Mouse (Mus musculus) stomach, embryonic 15.5 days (tissue): ENCODE measurements around the gene Tle2. TPM values are rescaled to one million over a fixed set of nuclear protein-coding genes. Genes with fewer than 3 reads are reported as not detected.
A peak's percentile ranks its signal among the peaks of the same experiment; 100 is the strongest.

ENCODE experiments used
- ATAC-seq: fragments of 200-750 bp; cut with Nextera tagmentation; 2 replicates; pipeline ENCODE4 v1.8.0; 2017; ENCODE audit warnings: low read depth, moderate number of reproducible peaks, moderate TSS enrichment; ENCODE audit not compliant: insufficient read depth, low FRiP score
- H3K27ac ChIP-seq: fragments of 300-500 bp; sonication (generic); 2 replicates; pipeline ENCODE4 v1.5.1; 2015; ENCODE audit warnings: mild to moderate bottlenecking, inconsistent platforms
- H3K27me3 ChIP-seq: fragments of 300-500 bp; sonication (generic); replicated peaks from 2 replicates; pipeline ENCODE4 v1.6.1; 2015; ENCODE audit warnings: inconsistent platforms
- H3K36me3 ChIP-seq: fragments of 300-500 bp; sonication (generic); 2 replicates; pipeline ENCODE4 v1.6.1; 2015; ENCODE audit warnings: inconsistent platforms
- H3K4me1 ChIP-seq: fragments of 300-500 bp; sonication (generic); 2 replicates; pipeline ENCODE4 v1.6.1; 2015; ENCODE audit warnings: inconsistent platforms
- H3K4me2 ChIP-seq: fragments of 300-500 bp; sonication (generic); 2 replicates; pipeline ENCODE4 v1.6.1; 2015; ENCODE audit warnings: mild to moderate bottlenecking, inconsistent platforms
- H3K4me3 ChIP-seq: fragments of 300-500 bp; sonication (generic); replicated peaks from 2 replicates; pipeline ENCODE4 v1.5.1; 2015; ENCODE audit warnings: inconsistent platforms
- H3K9ac ChIP-seq: fragments of 300-500 bp; sonication (generic); 2 replicates; pipeline ENCODE4 v1.6.1; 2015; ENCODE audit warnings: inconsistent platforms
- H3K9me3 ChIP-seq: fragments of 300-500 bp; sonication (generic); 2 replicates; pipeline ENCODE4 v1.6.1; 2016; ENCODE audit warnings: inconsistent platforms
- WGBS: fragments of 180-500 bp; shearing (Covaris S2); methylation state at CpG from one replicate; pipeline ENCODE4 v1.1.7; 2015; 5-methylcytosine and 5-hydroxymethylcytosine counted together
- polyA plus RNA-seq: library from polyadenylated mRNA; unstranded; fragments of >200 nt; fragmentation: Nextera tagmentation; extraction: Ambion mirVana; gene quantifications from 2 replicates; pipeline ENCODE4 v1.2.1, GENCODE M21; 2015

The Tle2 gene
- polyA plus RNA-seq, 1 experiment from 2014 or later: 28.8 TPM

DNA sequence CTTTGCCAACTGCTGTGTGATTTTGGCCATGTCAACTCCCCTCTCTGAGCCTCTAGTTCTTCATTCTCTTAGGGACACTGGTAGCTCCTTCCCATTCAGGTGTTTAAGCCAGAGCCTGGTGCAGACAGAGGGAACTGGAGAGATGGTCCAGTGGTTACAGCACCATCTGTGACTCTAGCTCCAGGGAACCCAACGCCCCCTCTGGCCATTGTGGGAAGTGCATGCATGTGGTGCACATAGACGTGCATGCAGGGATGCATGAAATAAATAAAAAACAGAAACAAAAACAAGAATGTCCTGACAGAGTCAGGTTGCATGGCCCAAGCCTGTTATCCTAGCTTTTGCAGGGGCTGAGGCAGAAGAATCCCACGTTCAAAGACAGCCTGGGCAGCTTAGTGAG lies 18.1 kb upstream of the Tle2 start:
- 67% methylated on average over 3 of the region's 3 CpGs for WGBS
- Histone ChIP-seq H3K36me3 (0 out of 2 replicates have a peak, but pooled peaks cover 3% of the 10 kb centered on the region), H3K9ac (no peak overlapping the region), H3K27ac (no peak overlapping the region), H3K4me2 (no peak overlapping the region), H3K4me1 (peaks cover 14% of the 10 kb centered on the region), H3K4me3 (no peak overlapping the region), H3K9me3 (no peaks in the 10 kb centered on the region), H3K27me3 (no peaks in the 10 kb centered on the region)
- no peak for ATAC-seq

DNA sequence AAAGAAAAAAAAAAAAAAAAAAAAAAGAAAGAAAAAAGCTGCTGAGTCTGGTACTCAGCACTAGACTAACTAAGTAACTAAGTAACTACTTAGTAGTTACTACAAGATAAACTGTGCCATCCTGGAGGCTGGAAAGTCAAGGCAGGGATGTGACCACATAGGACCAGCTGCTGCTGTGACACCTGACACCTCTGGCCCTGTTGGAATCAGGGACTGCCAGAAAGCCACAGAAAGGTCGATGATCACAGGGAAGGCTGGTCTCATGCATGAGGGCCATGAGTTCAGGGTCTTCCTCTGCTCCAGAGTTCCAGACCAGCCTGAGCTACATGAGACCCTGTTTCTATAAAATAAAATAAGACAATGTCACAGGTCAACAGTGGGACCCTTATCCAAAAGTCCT lies 16.9 kb upstream of the Tle2 start:
- WGBS: 36% methylated on average over 1 of the region's 1 CpGs
- no peaks in the 10 kb centered on the region for H3K27me3 ChIP-seq
- ATAC-seq: no peak
- H3K36me3 ChIP-seq: 0 out of 2 replicates have a peak, but pooled peaks cover 3% of the 10 kb centered on the region
- no peak overlapping the region for H3K27ac ChIP-seq
- H3K9me3 ChIP-seq: no peaks in the 10 kb centered on the region
- peaks cover 16% of the 10 kb centered on the region for H3K4me1 ChIP-seq
- H3K4me2 ChIP-seq: no peak overlapping the region
- H3K9ac ChIP-seq: no peak overlapping the region
- no peak overlapping the region for H3K4me3 ChIP-seq

DNA sequence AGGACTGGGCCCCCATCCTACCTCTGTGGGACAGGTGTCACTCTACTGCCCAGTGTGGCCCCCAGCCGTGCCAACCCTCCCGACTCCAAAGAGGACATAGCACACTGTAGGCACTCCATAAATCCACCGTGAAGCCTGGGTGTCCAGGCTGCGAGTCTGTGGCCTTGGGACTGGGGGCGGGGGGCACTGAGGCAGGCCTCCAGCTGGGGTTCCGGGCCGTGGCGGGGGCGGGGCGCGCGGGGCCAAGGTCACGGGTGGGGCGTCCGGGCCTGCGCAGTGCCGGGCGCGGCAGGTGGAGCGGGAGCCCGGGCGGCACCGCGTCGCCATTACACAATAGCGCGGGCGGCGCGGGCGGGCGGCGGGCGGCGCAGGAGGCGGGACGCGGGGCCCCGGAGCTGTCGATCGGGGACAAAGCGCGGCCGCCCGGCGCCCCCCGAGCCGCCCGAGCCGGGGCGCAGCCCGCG lies 15.2 kb upstream of the Tle2 start, which contains the start of gene Aes:
Gene Aes (plus strand): TSS at position 326 of the 464 bp plus-strand sequence.
- peak within 1 kb of the TSS; percentile 96 for H3K9ac ChIP-seq
- H3K27ac ChIP-seq: peak within 1 kb of the TSS; percentile 93
- H3K27me3 ChIP-seq: no peaks in the 10 kb centered on the region
- WGBS: 1% methylated on average over 44 of the region's 53 CpGs
- peak within 1 kb of the TSS; percentile 87 for H3K4me3 ChIP-seq
- H3K9me3 ChIP-seq: no peaks in the 10 kb centered on the region
- H3K4me2 ChIP-seq: peak within 1 kb of the TSS; percentile 77
- peaks cover 31% of the 10 kb centered on the region for H3K4me1 ChIP-seq
- 0 out of 2 replicates have a peak, but pooled peaks cover 3% of the 10 kb centered on the region for H3K36me3 ChIP-seq
- ATAC-seq: peak; percentile 81

DNA sequence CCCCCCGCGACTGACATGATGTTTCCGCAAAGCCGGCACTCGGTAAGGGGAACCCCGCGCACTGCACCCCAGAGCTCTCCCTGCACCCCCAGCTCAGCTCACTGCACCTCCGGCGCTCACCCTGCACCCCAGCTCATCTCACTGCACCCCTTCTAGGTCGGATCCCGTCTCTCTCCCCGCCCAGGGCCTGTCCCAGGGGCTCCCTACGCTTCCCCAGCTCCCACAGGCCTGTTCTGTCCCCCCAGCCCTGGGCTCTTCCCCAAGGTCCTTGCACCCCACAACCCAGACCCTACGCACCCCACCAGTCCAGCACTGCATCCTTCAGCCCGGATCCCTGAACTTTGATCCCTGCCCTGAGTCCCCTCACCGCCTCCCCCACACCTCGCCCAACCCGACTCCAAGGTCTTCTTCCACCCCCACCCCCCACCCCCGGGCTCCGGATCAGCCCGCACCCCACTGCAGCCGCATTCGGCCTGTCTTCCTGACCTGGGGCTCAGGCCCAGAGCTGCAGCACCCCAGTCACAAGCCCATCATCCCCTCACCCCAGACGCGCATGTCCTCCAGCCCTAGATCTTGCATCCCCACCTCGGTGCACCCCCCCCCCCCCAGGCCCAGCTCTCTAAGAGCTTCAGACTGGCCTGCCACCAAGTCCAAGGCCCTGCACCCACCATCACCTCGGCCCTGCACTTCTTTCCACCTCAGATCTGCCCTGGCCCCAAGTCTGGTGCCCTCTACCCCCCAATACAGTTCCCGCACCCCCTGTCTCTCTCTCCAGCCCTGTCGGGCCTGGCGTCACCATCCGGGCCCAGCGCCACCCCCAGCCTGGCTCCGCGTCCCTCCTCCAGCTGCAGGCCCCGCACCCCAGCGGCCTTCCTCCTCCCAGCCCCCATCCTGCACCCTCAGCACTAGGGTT lies 14.5 kb upstream of the Tle2 start:
- Histone ChIP-seq H3K4me2 (peak overlapping the region; percentile 77), H3K27ac (peak overlapping the region; percentile 93), H3K36me3 (0 out of 2 replicates have a peak, but pooled peaks cover 7% of the 10 kb centered on the region), H3K27me3 (no peaks in the 10 kb centered on the region), H3K4me1 (peaks cover 38% of the 10 kb centered on the region), H3K4me3 (peak overlapping the region; percentile 87), H3K9me3 (no peaks in the 10 kb centered on the region), H3K9ac (peak overlapping the region; percentile 96)
- whole genome bisulfite sequencing: under 1% methylated on average over 33 of the region's 36 CpGs
- peak; percentile 8; the same call in 1 of the 2 replicates for ATAC-seq

- ATAC-seq: peak; percentile 6; the same call in 1 of the 2 replicates
- H3K4me1 ChIP-seq: peaks cover 44% of the 10 kb centered on the region
These were observed 13.5 kb upstream of the Tle2 start for GRCm38 (mm10) chr10:81560719-81561459.

GRCm38 (mm10) chr10:81562411-81562810 lies 11.9 kb upstream of the Tle2 start:
- ATAC-seq: no peak
- Histone ChIP-seq H3K4me3 (no peak overlapping the region), H3K27me3 (no peaks in the 10 kb centered on the region), H3K27ac (no peak overlapping the region), H3K9me3 (no peaks in the 10 kb centered on the region), H3K4me1 (peaks cover 44% of the 10 kb centered on the region), H3K9ac (no peak overlapping the region), H3K36me3 (peaks cover 25% of the 10 kb centered on the region), H3K4me2 (peak overlapping the region; percentile 19; the same call in 1 of the 2 replicates)
- WGBS: 66% methylated on average over 6 of the region's 6 CpGs

More at GRCm38 (mm10) chr10:81560719-81561459, 13.5 kb upstream of the Tle2 start:
- peak overlapping the region; percentile 93 for H3K27ac ChIP-seq
- peak overlapping the region; percentile 96 for H3K9ac ChIP-seq
- H3K27me3 ChIP-seq: no peaks in the 10 kb centered on the region
- H3K36me3 ChIP-seq: peaks cover 16% of the 10 kb centered on the region; the same call in 1 of the 2 replicates
- no peaks in the 10 kb centered on the region for H3K9me3 ChIP-seq
- WGBS: 12% methylated on average over 16 of the region's 16 CpGs
- peak overlapping the region; percentile 87 for H3K4me3 ChIP-seq
- peak overlapping the region; percentile 77 for H3K4me2 ChIP-seq

- peak overlapping the region; percentile 52 for H3K4me2 ChIP-seq
- H3K4me1 ChIP-seq: peaks cover 49% of the 10 kb centered on the region
- WGBS: 39% methylated on average over 6 of the region's 6 CpGs
- H3K27ac ChIP-seq: peak overlapping the region; percentile 52
- no peaks in the 10 kb centered on the region for H3K9me3 ChIP-seq
- no peaks in the 10 kb centered on the region for H3K27me3 ChIP-seq
- no peak for ATAC-seq
- H3K9ac ChIP-seq: no peak overlapping the region
- H3K36me3 ChIP-seq: peaks cover 25% of the 10 kb centered on the region
- H3K4me3 ChIP-seq: peak overlapping the region; percentile 36
These were observed 10.9 kb upstream of the Tle2 start for GRCm38 (mm10) chr10:81563481-81563880.

DNA sequence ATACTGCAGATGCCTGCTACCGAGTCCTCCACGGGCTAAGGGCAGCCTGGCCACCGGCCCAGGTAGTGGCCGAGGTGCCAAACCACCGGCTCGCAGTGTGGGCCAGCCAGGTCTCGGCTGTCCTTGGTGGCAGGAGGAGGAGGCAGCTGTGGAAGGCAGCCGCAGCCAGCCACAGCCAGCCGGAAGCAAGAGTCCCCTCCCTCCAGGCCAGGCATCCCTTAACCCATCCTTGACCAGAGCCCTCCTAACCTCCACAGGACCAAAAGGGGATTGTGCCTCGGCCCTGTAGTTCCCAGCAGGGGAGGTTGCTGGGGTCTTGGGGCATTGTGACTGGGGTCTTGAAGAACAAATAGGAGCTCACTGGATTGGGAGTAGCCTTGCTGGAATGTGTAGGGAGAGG lies 10.1 kb upstream of the Tle2 start:
- WGBS: 9% methylated on average over 10 of the region's 10 CpGs
- Histone ChIP-seq H3K4me1 (peaks cover 56% of the 10 kb centered on the region), H3K4me2 (peak overlapping the region; percentile 52), H3K4me3 (peak overlapping the region; percentile 36), H3K9me3 (no peaks in the 10 kb centered on the region), H3K36me3 (peaks cover 25% of the 10 kb centered on the region), H3K27ac (peak overlapping the region; percentile 52), H3K9ac (0 out of 2 replicates have a peak overlapping the region, but pooled peaks have one; percentile 8), H3K27me3 (no peaks in the 10 kb centered on the region)
- no peak for ATAC-seq

- Histone ChIP-seq H3K36me3 (peaks cover 25% of the 10 kb centered on the region), H3K9me3 (no peaks in the 10 kb centered on the region), H3K27ac (peak overlapping the region; percentile 52; the same call in 1 of the 2 replicates), H3K27me3 (no peaks in the 10 kb centered on the region), H3K4me3 (no peak overlapping the region), H3K4me2 (peak overlapping the region; percentile 52; the same call in 1 of the 2 replicates), H3K4me1 (peaks cover 61% of the 10 kb centered on the region), H3K9ac (no peak overlapping the region)
- 39% methylated on average over 10 of the region's 10 CpGs for WGBS
- ATAC-seq: no peak
These were observed 9.6 kb upstream of the Tle2 start for GRCm38 (mm10) chr10:81564734-81565133.

DNA sequence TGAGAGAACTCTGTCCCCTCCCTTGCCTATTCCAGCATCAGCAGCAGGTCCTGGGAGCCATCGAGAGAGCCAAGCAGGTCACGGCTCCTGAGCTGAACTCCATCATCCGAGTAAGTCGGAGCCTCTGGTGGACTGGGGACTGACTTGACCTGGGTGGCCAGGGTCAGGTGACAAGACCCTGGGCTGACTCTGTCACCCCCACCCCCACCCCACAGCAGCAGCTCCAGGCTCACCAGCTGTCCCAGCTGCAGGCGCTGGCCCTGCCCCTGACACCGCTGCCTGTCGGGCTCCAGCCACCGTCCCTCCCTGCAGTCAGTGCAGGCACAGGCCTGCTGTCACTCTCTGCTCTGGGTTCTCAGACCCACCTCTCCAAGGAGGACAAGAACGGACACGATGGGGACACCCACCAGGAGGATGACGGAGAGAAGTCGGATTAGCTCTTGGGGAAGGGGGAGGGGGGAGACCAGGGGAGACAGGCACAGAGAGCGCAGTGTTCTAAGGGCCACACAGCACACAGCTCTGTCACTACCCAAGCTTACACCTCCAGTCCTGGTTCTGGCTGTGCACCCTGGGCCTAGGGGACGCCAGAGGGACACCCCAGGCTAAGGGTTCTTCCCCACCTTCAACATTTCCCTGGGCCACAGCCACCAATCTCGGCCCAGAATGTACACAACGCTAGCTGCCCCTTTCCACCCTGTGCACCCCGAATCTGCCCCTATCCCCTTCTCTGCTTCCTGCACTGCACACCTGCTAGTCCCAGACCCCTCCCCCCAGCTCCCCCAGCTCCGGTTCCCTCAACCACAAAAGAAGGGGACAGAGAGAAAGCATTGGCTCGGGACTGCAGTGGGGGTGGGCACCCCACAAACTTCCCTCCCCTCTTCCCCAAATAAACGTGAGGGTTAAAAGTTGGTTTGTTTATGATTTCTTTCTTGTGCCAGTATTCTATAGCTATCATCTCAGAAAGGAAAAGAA lies 8.8 kb upstream of the Tle2 start:
- ATAC-seq: no peak
- Histone ChIP-seq H3K9ac (no peak overlapping the region), H3K4me2 (no peak overlapping the region), H3K27me3 (no peaks in the 10 kb centered on the region), H3K9me3 (no peaks in the 10 kb centered on the region), H3K4me1 (peaks cover 68% of the 10 kb centered on the region), H3K36me3 (peaks cover 25% of the 10 kb centered on the region), H3K27ac (0 out of 2 replicates have a peak overlapping the region, but pooled peaks have one; percentile 21), H3K4me3 (no peak overlapping the region)
- 51% methylated on average over 20 of the region's 20 CpGs for WGBS
